Mouse (Mus musculus) G1E (cell line): ENCODE results near the gene Baiap2. TPM values are rescaled to one million over a fixed set of nuclear protein-coding genes. Genes with fewer than 3 reads are reported as not detected.
A peak's percentile ranks its signal among the peaks of the same experiment; 100 is the strongest.

ENCODE experiments used
- ATAC-seq: 2 replicates; pipeline ENCODE4 v1.8.0; 2016; ENCODE audit warnings: mild to moderate bottlenecking; ENCODE audit not compliant: insufficient number of reproducible peaks, poor library complexity, low FRiP score, severe bottlenecking; ENCODE audit errors: extremely low read depth
- DNase-seq: peaks from one replicate; pipeline ENCODE4 v3.0.0; 2012; ENCODE audit warnings: low spot score
- H3K27me3 ChIP-seq: 2 replicates; pipeline ENCODE4 v1.6.1; 2012; ENCODE audit warnings: mild to moderate bottlenecking, low read length, inconsistent platforms; ENCODE audit not compliant: insufficient read depth
- H3K36me3 ChIP-seq: replicated peaks from 2 replicates; pipeline ENCODE3; 2012; ENCODE audit warnings: mild to moderate bottlenecking, inconsistent platforms
- H3K4me1 ChIP-seq: 2 replicates; pipeline ENCODE4 v1.6.1; 2012; ENCODE audit warnings: low read depth, low read length, inconsistent platforms, mixed read lengths; ENCODE audit not compliant: insufficient read depth
- H3K4me3 ChIP-seq: 2 replicates; pipeline ENCODE4 v1.5.1; 2012; ENCODE audit warnings: low read depth, mild to moderate bottlenecking, inconsistent platforms, low read length, moderate library complexity, mixed read lengths
- H3K9me3 ChIP-seq: replicated peaks from 2 replicates; pipeline ENCODE4 v1.6.1; 2012; ENCODE audit warnings: inconsistent platforms
- CTCF ChIP-seq: IDR thresholded peaks from 2 replicates; pipeline ENCODE4 v1.5.1; 2012; ENCODE audit warnings: low read depth, low read length, inconsistent platforms, mixed read lengths
- GATA1 ChIP-seq: IDR thresholded peaks from 2 replicates; pipeline ENCODE4 v1.6.1; 2012; ENCODE audit warnings: borderline replicate concordance, low read length, inconsistent platforms, mixed read lengths
- GATA2 ChIP-seq: IDR thresholded peaks from 2 replicates; pipeline ENCODE4 v1.6.1; 2012; ENCODE audit warnings: low read depth, low read length, inconsistent platforms, borderline replicate concordance
- POLR2AphosphoS5 ChIP-seq: IDR thresholded peaks from 2 replicates; pipeline ENCODE4 v1.6.1; 2012; ENCODE audit warnings: low read depth, low read length, inconsistent platforms; ENCODE audit not compliant: insufficient replicate concordance
- TAL1 ChIP-seq: conservative IDR thresholded peaks from 2 replicates; pipeline ENCODE4 v1.6.1; 2012; ENCODE audit warnings: low read depth, low read length, inconsistent platforms, mixed read lengths
- polyA plus RNA-seq: library from polyadenylated mRNA; stranded (reverse); fragments of >175 nt; gene quantifications from 2 replicates; pipeline ENCODE4 v1.2.3, GENCODE M21; 2012
- total RNA-seq, 2 experiments: library from RNA; stranded (forward) in 1 of 2; stranded (reverse) in 1 of 2; fragments of 200-1000 nt in 1 of 2; fragments of >200 nt in 1 of 2; fragmentation: Nextera tagmentation in 1 of 2; gene quantifications; 2 replicates each; pipeline ENCODE4 v1.2.3; 2014 to 2017

Baiap2 gene
- total and polyA plus RNA-seq, 3 experiments = 0.98 to 14.0 (median 3.6) TPM

DNA sequence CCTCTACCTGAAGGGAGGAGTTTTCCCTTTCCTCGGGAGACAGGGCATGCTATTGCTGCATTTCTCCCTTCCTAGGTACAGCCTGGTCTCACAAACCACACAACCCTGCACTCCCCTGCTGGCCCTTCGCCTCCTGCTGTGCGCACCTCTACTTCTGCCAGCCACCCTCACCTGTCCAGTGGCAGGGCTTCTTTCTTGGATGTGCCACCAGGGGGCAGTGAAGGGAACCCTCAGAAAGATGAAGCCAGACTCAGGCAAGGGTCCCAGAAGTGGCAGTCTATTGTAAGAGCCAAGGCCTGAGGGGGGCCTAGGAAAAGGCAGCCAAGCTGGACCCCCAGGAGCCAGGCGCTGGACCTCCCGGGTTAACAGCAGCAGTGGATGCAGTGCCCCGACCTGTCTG is 7.1 kb upstream of the Baiap2 start:
- peak; percentile 58 for DNase-seq

GRCm38 (mm10) chr11:119936456-119936855 is 6.1 kb upstream of the Baiap2 start:
- DNase-seq (no peak), ATAC-seq (no peak)
- Histone ChIP-seq H3K4me3 (no peak overlapping the region), H3K9me3 (no peaks in the 10 kb centered on the region), H3K27me3 (peaks cover 84% of the 10 kb centered on the region), H3K4me1 (peaks cover 17% of the 10 kb centered on the region), H3K36me3 (no peaks in the 10 kb centered on the region)
- TF ChIP-seq GATA2 (no peak), GATA1 (no peak)

More for the DNA sequence above, 7.1 kb upstream of the Baiap2 start:
- peak; percentile 63; the same call in 1 of the 2 replicates for TF ChIP-seq CTCF
- TF ChIP-seq POLR2AphosphoS5 = no peak
- Histone ChIP-seq H3K36me3 (no peaks in the 10 kb centered on the region), H3K9me3 (0 out of 2 replicates have a peak, but pooled peaks cover 2% of the 10 kb centered on the region), H3K4me3 (no peak overlapping the region), H3K4me1 (peaks cover 12% of the 10 kb centered on the region), H3K27me3 (peaks cover 76% of the 10 kb centered on the region)
- ATAC-seq = no peak

GRCm38 (mm10) chr11:119937216-119937615 is 5.3 kb upstream of the Baiap2 start:
- no peaks in the 10 kb centered on the region for H3K36me3 ChIP-seq
- ATAC-seq (no peak), DNase-seq (no peak)
- TF ChIP-seq POLR2AphosphoS5 (no peak), TAL1 (no peak), GATA2 (no peak), CTCF (no peak), GATA1 (no peak)
- peaks cover 25% of the 10 kb centered on the region for H3K4me1 ChIP-seq
- H3K4me3 ChIP-seq = no peak overlapping the region
- H3K27me3 ChIP-seq = peaks cover 86% of the 10 kb centered on the region
- no peaks in the 10 kb centered on the region for H3K9me3 ChIP-seq

- ATAC-seq (no peak), DNase-seq (no peak)
- Histone ChIP-seq H3K36me3 (no peaks in the 10 kb centered on the region), H3K27me3 (peaks cover 82% of the 10 kb centered on the region), H3K4me1 (peaks cover 28% of the 10 kb centered on the region), H3K9me3 (no peaks in the 10 kb centered on the region), H3K4me3 (no peak overlapping the region)
- TF ChIP-seq GATA1 (no peak), TAL1 (no peak), GATA2 (no peak), CTCF (no peak), POLR2AphosphoS5 (no peak)
Observed at GRCm38 (mm10) chr11:119937772-119938502, 4.6 kb upstream of the Baiap2 start.

- Histone ChIP-seq H3K4me1 (peaks cover 38% of the 10 kb centered on the region), H3K9me3 (no peaks in the 10 kb centered on the region), H3K36me3 (no peaks in the 10 kb centered on the region), H3K4me3 (no peak overlapping the region), H3K27me3 (peaks cover 81% of the 10 kb centered on the region)
- DNase-seq (no peak), ATAC-seq (no peak)
- TF ChIP-seq CTCF = no peak
- no peak for TF ChIP-seq GATA2
- no peak for TF ChIP-seq TAL1
- no peak for TF ChIP-seq GATA1
- TF ChIP-seq POLR2AphosphoS5 = no peak
Observed at GRCm38 (mm10) chr11:119939073-119939710, 3.4 kb upstream of the Baiap2 start.

GRCm38 (mm10) chr11:119939711-119940106 is 2.9 kb upstream of the Baiap2 start:
- Histone ChIP-seq H3K36me3 (no peaks in the 10 kb centered on the region), H3K27me3 (peaks cover 85% of the 10 kb centered on the region), H3K9me3 (no peaks in the 10 kb centered on the region), H3K4me1 (peaks cover 38% of the 10 kb centered on the region), H3K4me3 (no peak overlapping the region)
- DNase-seq (no peak), ATAC-seq (no peak)
- TF ChIP-seq GATA2 = no peak

- Histone ChIP-seq H3K9me3 (no peaks in the 10 kb centered on the region), H3K4me3 (no peak overlapping the region), H3K36me3 (no peaks in the 10 kb centered on the region), H3K27me3 (peaks cover 86% of the 10 kb centered on the region), H3K4me1 (peaks cover 38% of the 10 kb centered on the region)
- TF ChIP-seq TAL1 (no peak), GATA2 (no peak), GATA1 (no peak), CTCF (no peak), POLR2AphosphoS5 (no peak)
- ATAC-seq (no peak), DNase-seq (no peak)
Observed at GRCm38 (mm10) chr11:119940142-119940541, 2.4 kb upstream of the Baiap2 start.
